Comparison of ENCODE assay signal across 8 mouse cellular contexts in the genomic region with DNA sequence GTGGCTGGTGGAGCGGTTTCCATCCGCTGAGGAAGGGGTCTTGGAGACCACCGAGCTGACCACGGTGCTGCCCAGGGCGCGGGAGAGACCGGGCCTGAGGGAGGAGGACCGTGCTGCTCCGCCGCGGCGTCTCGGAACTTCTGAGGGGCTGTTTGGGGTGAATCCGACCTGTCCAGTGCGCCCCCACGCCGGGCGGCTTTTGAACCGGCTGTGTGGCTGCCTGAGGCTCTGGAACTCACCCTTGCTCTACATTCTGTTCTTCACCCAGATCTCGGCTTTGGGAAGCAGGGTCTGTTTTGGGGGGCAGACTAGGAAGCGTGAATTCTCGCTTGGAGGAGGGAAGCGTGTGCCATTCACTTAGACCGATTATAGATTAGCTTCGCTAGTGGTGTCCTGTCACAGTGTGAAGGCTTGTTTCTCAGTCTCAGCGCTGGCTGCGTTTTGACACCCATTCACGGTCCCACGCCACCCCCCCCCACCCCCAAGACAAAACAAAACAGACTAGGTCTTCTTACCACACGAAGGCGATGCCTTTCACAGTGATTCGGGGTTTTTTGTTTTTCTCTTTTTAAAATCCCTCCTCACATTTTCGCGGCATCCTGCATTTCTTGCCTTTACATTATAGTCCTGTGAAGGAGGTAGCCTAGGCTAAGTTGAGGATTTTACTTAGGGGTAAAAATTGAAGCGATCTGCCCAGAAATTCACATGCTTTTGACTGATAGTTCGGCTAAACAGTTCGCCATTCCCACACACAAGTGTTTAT. TPM values are rescaled to one million over a fixed set of nuclear protein-coding genes. Genes with fewer than 3 reads are reported as not detected.
DNase-seq lines count a peak whose midpoint lies in the region; ATAC-seq and TF ChIP-seq lines count a peak whose summit lies in the region.

No protein-coding gene starts in this region.

- peak; percentile 51 for ATAC-seq in frontal cortex, adult (ENCODE audit: low TSS enrichment)
- ATAC-seq in hindbrain, embryonic 16.5 days = peak; percentile 85
- peak; percentile 53 for ATAC-seq in stomach, postnatal 0 days (ENCODE audit: low FRiP score, low TSS enrichment)

- 3% methylated on average over 37 of the region's 37 CpGs for WGBS in hindbrain, embryonic 16.5 days
- 2% methylated on average over 36 of the region's 37 CpGs for whole genome bisulfite sequencing in stomach, postnatal 0 days

- 0 out of 2 replicates have a peak, but pooled peaks cover 2% of the 10 kb centered on the region for H3K36me3 ChIP-seq in hindbrain, embryonic 16.5 days (ENCODE audit: control insufficient read depth, insufficient read depth, low read length)
- H3K36me3 ChIP-seq in stomach, postnatal 0 days (ENCODE audit: control insufficient read depth, insufficient read depth, low read length) = no peaks in the 10 kb centered on the region

- no peak for TF ChIP-seq EP300 in stomach, postnatal 0 days (optimal IDR thresholded peaks at IDR 0.05)

- peak overlapping the region; percentile 95 for H3K27ac ChIP-seq in brown adipose tissue, adult 24 weeks (replicated peaks; ENCODE audit: low read depth, low read length)
- H3K27ac ChIP-seq in hindbrain, embryonic 16.5 days (ENCODE audit: low read depth, low read length) = peak overlapping the region; percentile 95
- H3K27ac ChIP-seq in stomach, postnatal 0 days (replicated peaks) = peak overlapping the region; percentile 97

- H3K4me1 ChIP-seq in brown adipose tissue, adult 24 weeks (ENCODE audit: control insufficient read depth, insufficient read depth, insufficient read length, low read length) = peaks cover 5% of the 10 kb centered on the region; the same call in 1 of the 2 replicates
- peaks cover 7% of the 10 kb centered on the region for H3K4me1 ChIP-seq in hindbrain, embryonic 16.5 days (ENCODE audit: control insufficient read depth, insufficient read depth, low read depth, low read length)
- no peaks in the 10 kb centered on the region for H3K4me1 ChIP-seq in stomach, postnatal 0 days (replicated peaks; ENCODE audit: control insufficient read depth, insufficient read depth)

- TF ChIP-seq CTCF in stomach, postnatal 0 days (IDR thresholded peaks at IDR 0.05; ENCODE audit: low read depth) = no peak

- peak overlapping the region; percentile 82 for H3K4me3 ChIP-seq in brown adipose tissue, adult 24 weeks (ENCODE audit: insufficient read depth, low read depth, low read length)
- peak overlapping the region; percentile 94 for H3K4me3 ChIP-seq in hindbrain, embryonic 16.5 days (ENCODE audit: low read length)
- peak overlapping the region; percentile 92 for H3K4me3 ChIP-seq in stomach, postnatal 0 days (ENCODE audit: low read depth, low read length)

- no peak for DNase-seq in frontal cortex, postnatal 14 days (ENCODE audit: low spot score in 2 of 2)
- DNase-seq in 3T3-L1 (ENCODE audit: low read depth, low spot score) = peak; percentile 46
- peak; percentile 16 for DNase-seq in lung, postnatal 25 days (ENCODE audit: low spot score)
- DNase-seq in stomach, postnatal 0 days (ENCODE audit: low spot score) = no peak
- DNase-seq in cerebellum, adult 9-10 months = no peak

- no peaks in the 10 kb centered on the region for H3K27me3 ChIP-seq in hindbrain, embryonic 16.5 days (replicated peaks; ENCODE audit: control insufficient read depth, insufficient read depth, low read length)
- no peaks in the 10 kb centered on the region for H3K27me3 ChIP-seq in stomach, postnatal 0 days (ENCODE audit: control insufficient read depth, insufficient read depth, low read length)

- H3K9ac ChIP-seq in hindbrain, embryonic 16.5 days (ENCODE audit: low read depth, low read length) = peak overlapping the region; percentile 98
- H3K9ac ChIP-seq in stomach, postnatal 0 days (ENCODE audit: low read length) = peak overlapping the region; percentile 99

- H3K9me3 ChIP-seq in hindbrain, embryonic 16.5 days (ENCODE audit: control insufficient read depth, low read length) = no peaks in the 10 kb centered on the region
- no peaks in the 10 kb centered on the region for H3K9me3 ChIP-seq in stomach, postnatal 0 days (ENCODE audit: control insufficient read depth, low read length)

- peak overlapping the region; percentile 82 for H3K4me2 ChIP-seq in hindbrain, embryonic 16.5 days (ENCODE audit: low read length)
- peak overlapping the region; percentile 69 for H3K4me2 ChIP-seq in stomach, postnatal 0 days (replicated peaks; ENCODE audit: low read depth)

RNA-seq across cellular contexts. Expression of gene Bcl2l13, which starts 0.6 kb away (rescaled TPM):
- polyA plus RNA-seq in brown adipose tissue, adult 24 weeks (2012; ENCODE audit: insufficient read depth, insufficient read length, missing spikeins) = 56.4 and 68.8 TPM in 2 replicates
- 27.2 and 27.3 TPM in 2 replicates for polyA plus RNA-seq in hindbrain, embryonic 16.5 days (2015; fragmentation: Nextera tagmentation; extraction: Ambion mirVana)
- polyA plus RNA-seq in stomach, postnatal 0 days (2015; fragmentation: Nextera tagmentation; extraction: Ambion mirVana) = 18.4 and 18.5 TPM in 2 replicates

RNA-seq across cellular contexts. Expression of gene Atp6v1e1, which starts 14.0 kb away (rescaled TPM):
- polyA plus RNA-seq in brown adipose tissue, adult 24 weeks (2012; ENCODE audit: insufficient read depth, insufficient read length, missing spikeins) = 200 and 349 TPM in 2 replicates
- 290 and 313 TPM in 2 replicates for polyA plus RNA-seq in hindbrain, embryonic 16.5 days (2015; fragmentation: Nextera tagmentation; extraction: Ambion mirVana)
- polyA plus RNA-seq in stomach, postnatal 0 days (2015; fragmentation: Nextera tagmentation; extraction: Ambion mirVana) = 251 and 252 TPM in 2 replicates

Comparison
In these comparisons a context has a peak if more than half of its experiments do, and no peak if none do; other contexts are left out.
1. DNase-seq: peak in 3T3-L1 (single experiment) and lung, postnatal 25 days (single experiment); none in frontal cortex, postnatal 14 days (0 of 2), stomach, postnatal 0 days (single experiment) and cerebellum, adult 9-10 months (single experiment).
2. Peak in every context shown above with its lines, with median percentiles within 50 percentile points of each other: ATAC-seq, H3K27ac ChIP-seq and H3K4me3 ChIP-seq.